Mouse (Mus musculus) MEL-GATA-1-ER (cell line): ENCODE results near the gene Zfp687.
A peak's percentile ranks its signal among the peaks of the same experiment; 100 is the strongest.
"Not testable (repeated sequence)": the region's sequence is repeated elsewhere in the genome, so short reads cannot be mapped to it uniquely, and the experiment has no call there.

Experiments used
- DNase-seq: peaks from one replicate; pipeline ENCODE4 v3.0.0-alpha.2; 2012; ENCODE audit warnings: low read depth; ENCODE audit errors: extremely low read depth

The Zfp687 gene

GRCm38 (mm10) chr3:95015337-95015872, at the start of gene Zfp687:
Gene Zfp687, minus strand, starts transcription at chr3:95015448.
- peak; percentile 100 for DNase-seq

GRCm38 (mm10) chr3:95063741-95064140, 48.5 kb upstream of the Zfp687 start:
- no peak for DNase-seq

- no peak for DNase-seq
These were observed 42.8 kb upstream of the Zfp687 start for GRCm38 (mm10) chr3:95058078-95058477.

GRCm38 (mm10) chr3:95056275-95056674, 41.0 kb upstream of the Zfp687 start:
- peak; percentile 97 for DNase-seq

- peak; percentile 95 for DNase-seq
These were observed 39.4 kb upstream of the Zfp687 start for GRCm38 (mm10) chr3:95054481-95055260.

GRCm38 (mm10) chr3:95053701-95054100, 38.5 kb upstream of the Zfp687 start:
- peak; percentile 91 for DNase-seq

- peak; percentile 86 for DNase-seq
These were observed 37.7 kb upstream of the Zfp687 start for GRCm38 (mm10) chr3:95052959-95053358.

- DNase-seq: no peak
These were observed 32.7 kb upstream of the Zfp687 start for GRCm38 (mm10) chr3:95047914-95048313.

GRCm38 (mm10) chr3:95046462-95047057, 31.3 kb upstream of the Zfp687 start:
- peak; percentile 83 for DNase-seq

GRCm38 (mm10) chr3:95043251-95043650, 28.0 kb upstream of the Zfp687 start:
- peak; percentile 67 for DNase-seq

- peak; percentile 95 for DNase-seq
These were observed 27.6 kb upstream of the Zfp687 start for GRCm38 (mm10) chr3:95042838-95043229.

GRCm38 (mm10) chr3:95042166-95042837, 27.1 kb upstream of the Zfp687 start, which contains the start of gene Psmd4:
Gene Psmd4, minus strand, starts transcription at chr3:95042614.
- DNase-seq: peak; percentile 100

- no peak for DNase-seq
These were observed 26.4 kb upstream of the Zfp687 start for GRCm38 (mm10) chr3:95041625-95042024.

GRCm38 (mm10) chr3:95029953-95030352, 14.7 kb upstream of the Zfp687 start:
- DNase-seq: no peak

GRCm38 (mm10) chr3:95029291-95029827, 14.1 kb upstream of the Zfp687 start:
- DNase-seq: not testable (repeated sequence)

GRCm38 (mm10) chr3:95028603-95029002, 13.4 kb upstream of the Zfp687 start:
- no peak for DNase-seq

GRCm38 (mm10) chr3:95027701-95028100, 12.5 kb upstream of the Zfp687 start:
- DNase-seq: no peak

- DNase-seq: no peak
These were observed 11.9 kb upstream of the Zfp687 start for GRCm38 (mm10) chr3:95027057-95027645.

GRCm38 (mm10) chr3:95025202-95025601, 10.0 kb upstream of the Zfp687 start:
- no peak for DNase-seq

GRCm38 (mm10) chr3:95024551-95024950, 9.3 kb upstream of the Zfp687 start:
- DNase-seq: no peak

- not testable (repeated sequence) for DNase-seq
These were observed 5.7 kb upstream of the Zfp687 start for GRCm38 (mm10) chr3:95020956-95021355.
